Mouse (Mus musculus): ENCODE data around the gene Exosc2. TPM values are rescaled to one million over a fixed set of nuclear protein-coding genes. Genes with fewer than 3 reads are reported as not detected.

Exosc2 gene
- polyA plus RNA-seq, 2 experiments: 25.3 to 27.2 TPM

DNA sequence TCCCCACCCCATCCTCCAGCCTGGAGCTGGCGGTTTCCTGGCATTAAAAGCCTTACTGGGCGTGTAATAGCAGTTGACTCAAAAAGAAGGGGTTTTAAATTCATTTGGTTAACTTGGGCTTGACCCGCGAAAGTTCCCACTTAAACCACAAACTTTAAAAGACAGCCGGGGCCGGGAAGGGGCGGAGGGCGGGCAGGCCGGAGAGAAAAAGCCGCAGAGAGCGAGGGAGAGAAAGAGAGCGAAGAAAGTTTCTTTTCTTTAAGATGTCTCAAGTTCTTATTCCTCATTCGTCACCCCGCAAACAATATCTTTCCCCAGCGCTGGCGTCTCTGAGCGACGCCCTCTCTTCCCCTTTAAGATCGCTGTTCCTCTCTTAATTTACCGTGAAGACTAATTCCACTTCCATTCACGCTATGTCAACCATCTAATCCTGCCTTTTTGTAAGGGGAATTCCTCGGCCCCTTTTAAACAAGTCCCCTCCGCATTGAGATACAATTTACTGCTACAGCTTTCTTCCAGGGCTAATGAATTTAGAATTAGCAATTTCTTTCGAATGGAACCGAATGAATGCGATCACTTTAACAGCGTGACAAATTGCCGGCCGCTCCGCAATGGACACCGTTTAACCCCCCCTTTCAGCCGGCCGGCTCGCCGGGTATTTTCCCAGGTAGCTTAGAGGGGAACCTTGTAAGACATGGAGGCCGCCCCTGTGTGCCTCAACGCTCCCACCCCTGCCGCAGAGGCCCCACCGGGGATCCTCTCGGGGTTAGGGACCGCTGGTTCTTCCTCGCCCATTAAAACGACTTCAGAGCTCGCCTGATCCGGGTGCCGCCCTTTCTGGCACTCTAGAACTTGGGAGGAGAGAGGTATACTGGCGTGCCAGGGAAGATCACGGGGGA is 29.7 kb upstream of the Exosc2 start:
- Histone ChIP-seq H3K4me3 (ENCODE audit: insufficient read depth in 1 of 2, low read depth in 2 of 2, low read length in 2 of 2) (no peak overlapping the region), H3K27ac (no peak overlapping the region), H3K4me2 (ENCODE audit: low read depth) (no peak overlapping the region), H3K9ac (replicated peaks) (no peak overlapping the region), H3K27me3 (ENCODE audit: control insufficient read depth, insufficient read depth, low read length) (peaks cover 90% of the 10 kb centered on the region), H3K9me3 (ENCODE audit: control insufficient read depth, low read length) (no peaks in the 10 kb centered on the region), H3K4me1 (replicated peaks; ENCODE audit: control insufficient read depth in 2 of 2, insufficient read depth in 2 of 2, low read length in 1 of 2) (no peaks in the 10 kb centered on the region), H3K36me3 (replicated peaks; ENCODE audit: control insufficient read depth, insufficient read depth, low read depth) (no peaks in the 10 kb centered on the region)
- TF ChIP-seq EP300 (IDR thresholded peaks at IDR 0.05; ENCODE audit: low read depth): no peak
- no peak for TF ChIP-seq CTCF (IDR thresholded peaks at IDR 0.05; ENCODE audit: low read depth)
- WGBS (ENCODE audit: insufficient replicate concordance): 1% methylated on average over 48 of the region's 48 CpGs
- no peak for DNase-seq (ENCODE audit: low read depth in 3 of 3, low spot score in 3 of 3)
- no peak for ATAC-seq (ENCODE audit: insufficient read depth)

DNA sequence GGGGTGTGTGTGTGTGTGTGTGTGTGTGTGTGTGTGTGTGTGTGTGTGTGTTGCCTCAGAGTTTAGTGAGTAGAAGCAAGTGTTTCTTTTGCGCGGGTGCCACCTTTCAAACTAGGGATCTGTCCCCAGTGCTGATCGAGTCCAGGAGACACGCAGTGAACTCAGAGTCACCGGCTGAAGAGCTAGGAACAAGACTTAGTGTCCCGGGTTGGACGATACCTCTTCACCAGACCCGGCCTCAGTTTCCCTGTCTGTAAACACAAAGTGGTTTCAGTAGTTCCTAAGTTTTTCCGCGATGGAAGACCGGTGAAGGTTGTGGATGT is 29.0 kb upstream of the Exosc2 start:
- Histone ChIP-seq H3K4me2 (ENCODE audit: low read depth) (no peak overlapping the region), H3K27me3 (ENCODE audit: control insufficient read depth, insufficient read depth, low read length) (peaks cover 90% of the 10 kb centered on the region), H3K36me3 (replicated peaks; ENCODE audit: control insufficient read depth, insufficient read depth, low read depth) (no peaks in the 10 kb centered on the region), H3K4me3 (ENCODE audit: insufficient read depth in 1 of 2, low read depth in 2 of 2, low read length in 2 of 2) (no peak overlapping the region), H3K9ac (replicated peaks) (no peak overlapping the region), H3K4me1 (replicated peaks; ENCODE audit: control insufficient read depth in 2 of 2, insufficient read depth in 2 of 2, low read length in 1 of 2) (no peaks in the 10 kb centered on the region), H3K9me3 (ENCODE audit: control insufficient read depth, low read length) (no peaks in the 10 kb centered on the region), H3K27ac (no peak overlapping the region)
- TF ChIP-seq EP300 (IDR thresholded peaks at IDR 0.05; ENCODE audit: low read depth) (no peak), CTCF (IDR thresholded peaks at IDR 0.05; ENCODE audit: low read depth) (no peak)
- no peak for DNase-seq (ENCODE audit: low read depth in 3 of 3, low spot score in 3 of 3)
- ATAC-seq (ENCODE audit: insufficient read depth): no peak
- WGBS (ENCODE audit: insufficient replicate concordance): 3% methylated on average over 11 of the region's 11 CpGs

DNA sequence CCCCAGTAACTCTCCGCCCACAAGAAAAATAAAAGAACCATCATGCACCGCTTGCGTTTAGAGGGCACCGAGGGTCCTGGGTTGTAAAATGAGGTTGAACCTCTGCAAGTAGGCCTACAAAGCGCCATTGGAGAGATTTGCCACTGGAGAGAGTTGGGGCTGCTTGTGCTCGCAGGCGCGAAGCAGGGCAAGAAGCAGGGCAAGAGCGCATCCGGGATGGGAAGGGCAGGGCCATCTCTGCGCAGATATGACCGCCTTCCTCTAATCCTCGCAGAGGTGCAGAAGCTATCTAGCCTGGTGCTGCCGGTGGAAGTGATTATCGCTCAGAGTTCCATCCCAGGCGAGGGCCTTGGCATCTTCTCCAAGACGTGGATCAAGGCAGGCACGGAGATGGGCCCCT is 28.6 kb upstream of the Exosc2 start:
- TF ChIP-seq EP300 (IDR thresholded peaks at IDR 0.05; ENCODE audit: low read depth) (no peak), CTCF (IDR thresholded peaks at IDR 0.05; ENCODE audit: low read depth) (no peak)
- Histone ChIP-seq H3K4me2 (ENCODE audit: low read depth) (no peak overlapping the region), H3K27ac (no peak overlapping the region), H3K36me3 (replicated peaks; ENCODE audit: control insufficient read depth, insufficient read depth, low read depth) (no peaks in the 10 kb centered on the region), H3K4me1 (replicated peaks; ENCODE audit: control insufficient read depth in 2 of 2, insufficient read depth in 2 of 2, low read length in 1 of 2) (no peaks in the 10 kb centered on the region), H3K9ac (replicated peaks) (no peak overlapping the region), H3K9me3 (ENCODE audit: control insufficient read depth, low read length) (no peaks in the 10 kb centered on the region), H3K4me3 (ENCODE audit: insufficient read depth in 1 of 2, low read depth in 2 of 2, low read length in 2 of 2) (no peak overlapping the region), H3K27me3 (ENCODE audit: control insufficient read depth, insufficient read depth, low read length) (peaks cover 88% of the 10 kb centered on the region)
- 4% methylated on average over 18 of the region's 18 CpGs for WGBS (ENCODE audit: insufficient replicate concordance)
- ATAC-seq (ENCODE audit: insufficient read depth) (no peak), DNase-seq (ENCODE audit: low read depth in 3 of 3, low spot score in 3 of 3) (no peak)

DNA sequence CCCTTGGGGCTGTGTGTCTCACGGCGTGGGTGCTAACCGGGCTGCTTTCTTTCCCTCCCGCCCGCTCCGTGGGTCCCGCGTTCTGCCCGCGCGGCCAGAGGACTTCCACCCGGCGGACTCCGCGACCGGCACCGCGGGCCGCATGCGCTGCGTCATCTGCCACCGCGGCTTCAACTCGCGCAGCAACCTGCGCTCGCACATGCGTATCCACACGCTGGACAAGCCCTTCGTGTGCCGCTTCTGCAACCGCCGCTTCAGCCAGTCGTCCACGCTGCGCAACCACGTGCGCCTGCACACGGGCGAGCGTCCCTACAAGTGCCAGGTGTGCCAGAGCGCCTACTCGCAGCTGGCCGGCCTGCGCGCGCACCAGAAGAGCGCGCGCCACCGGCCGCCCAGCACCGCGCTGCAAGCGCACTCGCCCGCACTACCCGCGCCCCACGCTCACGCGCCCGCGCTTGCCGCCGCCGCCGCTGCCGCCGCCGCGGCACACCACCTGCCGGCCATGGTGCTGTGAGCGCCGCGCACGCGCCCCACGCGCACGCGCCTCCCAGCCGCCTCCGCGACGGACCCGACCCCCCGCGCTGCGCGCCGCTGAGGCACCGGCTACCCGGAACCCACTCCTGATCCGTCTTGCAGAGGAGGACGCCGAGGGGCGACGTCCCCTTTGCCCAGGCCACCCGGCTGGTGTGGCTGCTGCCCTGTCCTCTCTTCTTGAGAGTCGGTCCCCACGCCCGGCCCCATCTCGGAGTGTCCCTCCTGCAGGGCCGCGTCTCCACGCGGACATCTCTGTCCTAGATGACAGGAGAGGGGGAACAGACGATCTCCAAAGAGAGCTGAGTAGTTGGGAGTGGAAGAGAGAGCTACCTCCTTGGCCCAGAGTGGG is 16.3 kb upstream of the Exosc2 start:
- H3K36me3 ChIP-seq (replicated peaks; ENCODE audit: control insufficient read depth, insufficient read depth, low read depth): no peaks in the 10 kb centered on the region
- no peak overlapping the region for H3K9ac ChIP-seq (replicated peaks)
- peaks cover 55% of the 10 kb centered on the region for H3K27me3 ChIP-seq (ENCODE audit: control insufficient read depth, insufficient read depth, low read length)
- H3K27ac ChIP-seq: no peak overlapping the region
- H3K4me1 ChIP-seq (replicated peaks; ENCODE audit: control insufficient read depth in 2 of 2, insufficient read depth in 2 of 2, low read length in 1 of 2): no peaks in the 10 kb centered on the region
- no peak for TF ChIP-seq CTCF (IDR thresholded peaks at IDR 0.05; ENCODE audit: low read depth)
- no peak for TF ChIP-seq EP300 (IDR thresholded peaks at IDR 0.05; ENCODE audit: low read depth)
- DNase-seq (ENCODE audit: low read depth in 3 of 3, low spot score in 3 of 3) (no peak), ATAC-seq (ENCODE audit: insufficient read depth) (no peak)
- H3K9me3 ChIP-seq (ENCODE audit: control insufficient read depth, low read length): no peaks in the 10 kb centered on the region
- H3K4me2 ChIP-seq (ENCODE audit: low read depth): peak overlapping the region; percentile 62
- H3K4me3 ChIP-seq (ENCODE audit: insufficient read depth in 1 of 2, low read depth in 2 of 2, low read length in 2 of 2): peak overlapping the region; percentile 15 to 45
- WGBS (ENCODE audit: insufficient replicate concordance): 2% methylated on average over 105 of the region's 109 CpGs

Measured in liver, embryonic 14.5 days (tissue).